ENCODE assay signal across 13 mouse cellular contexts in the genomic region with DNA sequence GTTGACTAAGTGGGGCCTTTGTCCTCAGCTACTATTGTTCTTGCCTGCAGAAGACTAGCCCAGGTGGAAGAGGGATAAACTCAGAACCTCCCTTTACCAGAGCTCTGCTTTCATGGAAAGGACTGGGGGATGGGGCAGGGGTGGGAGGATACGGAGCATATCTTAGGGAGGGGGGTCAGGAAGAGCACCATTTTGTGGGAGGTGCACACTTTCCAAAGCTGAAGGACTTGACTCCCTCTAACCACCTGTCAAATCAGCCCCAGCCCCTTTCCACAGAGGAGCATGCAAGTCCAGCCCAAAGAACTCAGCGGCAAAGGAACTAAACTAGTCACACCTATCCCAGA. TPM values are rescaled to one million over a fixed set of nuclear protein-coding genes. Genes with fewer than 3 reads are reported as not detected.
DNase-seq lines count a peak whose midpoint lies in the region; ATAC-seq and TF ChIP-seq lines count a peak whose summit lies in the region.
"Had no signal": no experiment of that assay in that cellular context is flagged by ENCODE, and none has a peak within 500 bp of the region (broad histone marks: within the 10 kb centered on the region; RNA-seq: fewer than 3 reads in every experiment).

No protein-coding gene starts in this region.

- H3K27ac ChIP-seq in heart, embryonic 10.5 days = no peak overlapping the region
- no peak overlapping the region for H3K27ac ChIP-seq in heart, adult 2 months
- peak overlapping the region; percentile 48; the same call in 1 of the 2 replicates for H3K27ac ChIP-seq in embryonic facial prominence, embryonic 14.5 days (replicated peaks; ENCODE audit: low read depth, low read length)
- H3K27ac ChIP-seq in hindbrain, embryonic 16.5 days (ENCODE audit: low read depth, low read length) = peak overlapping the region; percentile 58; the same call in 1 of the 2 replicates
- H3K27ac ChIP-seq in neural tube, embryonic 14.5 days (ENCODE audit: low read depth, low read length) = peak overlapping the region; percentile 74
- H3K27ac ChIP-seq: gastrocnemius, adult 2 months had no signal

- TF ChIP-seq EP300 in heart, adult 2 months (IDR thresholded peaks at IDR 0.05; ENCODE audit: insufficient read depth, low read depth, low read length) = no peak

- H3K4me2 ChIP-seq in embryonic facial prominence, embryonic 14.5 days (ENCODE audit: low read depth, low read length) = peak overlapping the region; percentile 37; the same call in 1 of the 2 replicates
- H3K4me2 ChIP-seq in hindbrain, embryonic 16.5 days (ENCODE audit: low read length) = peak overlapping the region; percentile 70
- H3K4me2 ChIP-seq in neural tube, embryonic 14.5 days (ENCODE audit: low read depth, low read length) = peak overlapping the region; percentile 64

- no peaks in the 10 kb centered on the region for H3K9me3 ChIP-seq in heart, embryonic 10.5 days
- H3K9me3 ChIP-seq in embryonic facial prominence, embryonic 14.5 days (ENCODE audit: control insufficient read depth, low read length) = no peaks in the 10 kb centered on the region
- H3K9me3 ChIP-seq in hindbrain, embryonic 16.5 days (ENCODE audit: control insufficient read depth, low read length) = no peaks in the 10 kb centered on the region
- no peaks in the 10 kb centered on the region for H3K9me3 ChIP-seq in neural tube, embryonic 14.5 days (ENCODE audit: control insufficient read depth, low read length)
- H3K9me3 ChIP-seq: limb, embryonic 12.5 days had no signal

- TF ChIP-seq POLR2A in heart, adult 2 months (IDR thresholded peaks at IDR 0.05; ENCODE audit: insufficient read depth, low read depth, low read length) = no peak

- intact Hi-C loops in heart, adult 2 months (cut with DNase I) = no loop called here

- no peak overlapping the region for H3K9ac ChIP-seq in heart, adult 2 months (ENCODE audit: low read depth, low read length)
- peak overlapping the region; percentile 36; the same call in 1 of the 2 replicates for H3K9ac ChIP-seq in embryonic facial prominence, embryonic 14.5 days (ENCODE audit: low read depth, low read length)
- H3K9ac ChIP-seq in hindbrain, embryonic 16.5 days (ENCODE audit: low read depth, low read length) = peak overlapping the region; percentile 28; the same call in 1 of the 2 replicates
- H3K9ac ChIP-seq in neural tube, embryonic 14.5 days (replicated peaks; ENCODE audit: low read depth, low read length) = peak overlapping the region; percentile 13; the same call in 1 of the 2 replicates
- H3K9ac ChIP-seq: limb, embryonic 12.5 days had no signal

- no peak for TF ChIP-seq CTCF in heart, adult 2 months (IDR thresholded peaks at IDR 0.05)

- no peaks in the 10 kb centered on the region for H3K79me2 ChIP-seq in heart, adult 2 months (replicated peaks; ENCODE audit: control insufficient read depth, insufficient read depth, low read length)

- ATAC-seq in embryonic facial prominence, embryonic 14.5 days (ENCODE audit: low read depth) = no peak
- ATAC-seq in hindbrain, embryonic 16.5 days = no peak
- no peak for ATAC-seq in neural tube, embryonic 14.5 days (ENCODE audit: low read depth)
- ATAC-seq: lung, postnatal 0 days had no signal

- WGBS in heart, embryonic 10.5 days = 15% methylated on average over 2 of the region's 2 CpGs
- WGBS in heart, adult 2 months = 39% methylated on average over 2 of the region's 2 CpGs
- 22% methylated on average over 2 of the region's 2 CpGs for WGBS in embryonic facial prominence, embryonic 14.5 days
- 11% methylated on average over 2 of the region's 2 CpGs for WGBS in hindbrain, embryonic 16.5 days
- WGBS in neural tube, embryonic 14.5 days = 0% methylated on average over 2 of the region's 2 CpGs

- H3K4me3 ChIP-seq in heart, embryonic 10.5 days = 0 out of 2 replicates have a peak overlapping the region, but pooled peaks have one; percentile 9
- H3K4me3 ChIP-seq in heart, adult 2 months = no peak overlapping the region
- H3K4me3 ChIP-seq in embryonic facial prominence, embryonic 14.5 days (ENCODE audit: low read depth, low read length) = no peak overlapping the region
- H3K4me3 ChIP-seq in hindbrain, embryonic 16.5 days (ENCODE audit: low read length) = peak overlapping the region; percentile 23
- peak overlapping the region; percentile 23 for H3K4me3 ChIP-seq in neural tube, embryonic 14.5 days (ENCODE audit: low read depth, low read length)
- H3K4me3 ChIP-seq: gastrocnemius, adult 2 months; limb, embryonic 12.5 days had no signal

- H3K36me3 ChIP-seq in heart, embryonic 10.5 days = peaks cover 6% of the 10 kb centered on the region
- no peaks in the 10 kb centered on the region for H3K36me3 ChIP-seq in heart, adult 2 months (ENCODE audit: control insufficient read depth, insufficient read depth, low read length)
- peaks cover 6% of the 10 kb centered on the region for H3K36me3 ChIP-seq in embryonic facial prominence, embryonic 14.5 days (ENCODE audit: control insufficient read depth, insufficient read depth, low read length)
- peaks cover 5% of the 10 kb centered on the region for H3K36me3 ChIP-seq in hindbrain, embryonic 16.5 days (ENCODE audit: control insufficient read depth, insufficient read depth, low read length)
- H3K36me3 ChIP-seq in neural tube, embryonic 14.5 days (ENCODE audit: control insufficient read depth, insufficient read depth, low read length) = peaks cover 3% of the 10 kb centered on the region; the same call in 1 of the 2 replicates

- DNase-seq in heart, embryonic 10.5 days (ENCODE audit: low spot score) = no peak
- no peak for DNase-seq in heart, adult 2 months
- DNase-seq in embryonic facial prominence, embryonic 14.5 days (ENCODE audit: low spot score) = peak; percentile 8
- DNase-seq in gastrocnemius, postnatal 4 days (ENCODE audit: low spot score in 2 of 2) = no peak
- DNase-seq in right cerebral cortex, adult 2 months (ENCODE audit: low spot score in 2 of 2) = no peak
- no peak for DNase-seq in lung, postnatal 36 days
- DNase-seq: gastrocnemius, adult 2 months; spleen, adult 18-20 months; thymus, postnatal 25 days had no signal

- H3K4me1 ChIP-seq in heart, embryonic 10.5 days = peaks cover 48% of the 10 kb centered on the region
- H3K4me1 ChIP-seq in heart, adult 2 months (ENCODE audit: control insufficient read depth, insufficient read depth, low read length) = peaks cover 2% of the 10 kb centered on the region
- peaks cover 23% of the 10 kb centered on the region for H3K4me1 ChIP-seq in embryonic facial prominence, embryonic 14.5 days (ENCODE audit: control insufficient read depth, insufficient read depth, low read length)
- H3K4me1 ChIP-seq in hindbrain, embryonic 16.5 days (ENCODE audit: control insufficient read depth, insufficient read depth, low read depth, low read length) = peaks cover 40% of the 10 kb centered on the region
- peaks cover 32% of the 10 kb centered on the region for H3K4me1 ChIP-seq in neural tube, embryonic 14.5 days (ENCODE audit: control insufficient read depth, insufficient read depth, low read length)

- no peaks in the 10 kb centered on the region for H3K27me3 ChIP-seq in heart, embryonic 10.5 days (ENCODE audit: insufficient read depth, poor library complexity, severe bottlenecking)
- H3K27me3 ChIP-seq in heart, adult 2 months (ENCODE audit: control insufficient read depth, insufficient read depth, low read length) = no peaks in the 10 kb centered on the region
- H3K27me3 ChIP-seq in embryonic facial prominence, embryonic 14.5 days (replicated peaks; ENCODE audit: control insufficient read depth, insufficient read depth, low read length) = no peaks in the 10 kb centered on the region
- H3K27me3 ChIP-seq in hindbrain, embryonic 16.5 days (replicated peaks; ENCODE audit: control insufficient read depth, insufficient read depth, low read length) = no peaks in the 10 kb centered on the region
- H3K27me3 ChIP-seq in neural tube, embryonic 14.5 days (ENCODE audit: control insufficient read depth, insufficient read depth, low read length) = no peaks in the 10 kb centered on the region; the same call in 1 of the 2 replicates
- H3K27me3 ChIP-seq: limb, embryonic 12.5 days had no signal

RNA-seq across cellular contexts. Expression of gene Ago1, which starts 3.5 kb away (rescaled TPM):
- polyA plus RNA-seq in heart, embryonic 10.5 days (2016; fragmentation: Nextera tagmentation; extraction: Ambion mirVana) = 2.4 and 3.4 TPM in 2 replicates
- 10 to 100 TPM; 11.5 to 12.3 TPM for total RNA-seq in heart, adult 2 months (2021)
- 7.5 and 12.1 TPM in 2 replicates for polyA plus RNA-seq in heart, adult 2 months (2012; rRNA removed)
- 6.9 and 7.0 TPM in 2 replicates for polyA plus RNA-seq in embryonic facial prominence, embryonic 14.5 days (2014; fragmentation: Nextera tagmentation; extraction: Ambion mirVana)
- polyA plus RNA-seq in hindbrain, embryonic 16.5 days (2015; fragmentation: Nextera tagmentation; extraction: Ambion mirVana) = 8.3 and 8.4 TPM in 2 replicates
- polyA plus RNA-seq in neural tube, embryonic 14.5 days (2014; fragmentation: Nextera tagmentation; extraction: Ambion mirVana) = 15.7 and 18.8 TPM in 2 replicates
- total RNA-seq in gastrocnemius, postnatal 4 days (2021) = 10 to 100 TPM; 16.8 to 17.0 TPM

RNA-seq across cellular contexts. Expression of gene Ago3, which starts 35.5 kb away (rescaled TPM):
- polyA plus RNA-seq in heart, embryonic 10.5 days (2016; fragmentation: Nextera tagmentation; extraction: Ambion mirVana) = 11.6 and 14.5 TPM in 2 replicates
- total RNA-seq in heart, adult 2 months (2021) = 10 to 100 TPM; 11.0 to 12.6 TPM
- polyA plus RNA-seq in heart, adult 2 months (2012; rRNA removed) = 6.4 and 7.1 TPM in 2 replicates
- 11.9 and 12.9 TPM in 2 replicates for polyA plus RNA-seq in embryonic facial prominence, embryonic 14.5 days (2014; fragmentation: Nextera tagmentation; extraction: Ambion mirVana)
- 12.4 and 17.5 TPM in 2 replicates for polyA plus RNA-seq in hindbrain, embryonic 16.5 days (2015; fragmentation: Nextera tagmentation; extraction: Ambion mirVana)
- polyA plus RNA-seq in neural tube, embryonic 14.5 days (2014; fragmentation: Nextera tagmentation; extraction: Ambion mirVana) = 15.0 and 22.9 TPM in 2 replicates
- 10 to 100 TPM; 14.1 to 17.5 TPM for total RNA-seq in gastrocnemius, postnatal 4 days (2021)

Comparison
In these comparisons a context has a peak if more than half of its experiments do, and no peak if none do; other contexts are left out.
1. H3K4me3 ChIP-seq: peak in heart, embryonic 10.5 days (single experiment), hindbrain, embryonic 16.5 days (single experiment) and neural tube, embryonic 14.5 days (single experiment); none in heart, adult 2 months (single experiment) and embryonic facial prominence, embryonic 14.5 days (single experiment).
2. H3K27ac ChIP-seq: peak in embryonic facial prominence, embryonic 14.5 days (single experiment), hindbrain, embryonic 16.5 days (single experiment) and neural tube, embryonic 14.5 days (single experiment); none in heart, embryonic 10.5 days (single experiment) and heart, adult 2 months (single experiment).
3. Peak in every context shown above with its lines, with median percentiles within 50 percentile points of each other: H3K4me2 ChIP-seq.